Mouse (Mus musculus) hindbrain, embryonic 15.5 days (tissue): ENCODE results near the gene Chst5. TPM values are rescaled to one million over a fixed set of nuclear protein-coding genes. Genes with fewer than 3 reads are reported as not detected.
"Not testable (repeated sequence)": the region's sequence is repeated elsewhere in the genome, so short reads cannot be mapped to it uniquely, and the experiment has no call there.

Source experiments
- ATAC-seq: fragments of 200-750 bp; cut with Nextera tagmentation; 2 replicates; pipeline ENCODE4 v1.8.0; 2017; ENCODE audit warnings: low read depth, moderate number of reproducible peaks, moderate TSS enrichment; ENCODE audit not compliant: low FRiP score
- H3K27ac ChIP-seq: fragments of 300-500 bp; sonication (generic); replicated peaks from 2 replicates; pipeline ENCODE4 v1.5.1; 2015; ENCODE audit warnings: mild to moderate bottlenecking, inconsistent platforms
- H3K27me3 ChIP-seq: fragments of 300-500 bp; sonication (generic); 2 replicates; pipeline ENCODE4 v1.6.1; 2015; ENCODE audit warnings: control low read depth, inconsistent platforms
- H3K36me3 ChIP-seq: fragments of 300-500 bp; sonication (generic); 2 replicates; pipeline ENCODE4 v1.6.1; 2015; ENCODE audit warnings: control low read depth, inconsistent platforms
- H3K4me1 ChIP-seq: fragments of 300-500 bp; sonication (generic); replicated peaks from 2 replicates; pipeline ENCODE4 v1.6.1; 2015; ENCODE audit warnings: control low read depth, inconsistent platforms
- H3K4me2 ChIP-seq: fragments of 300-500 bp; sonication (generic); 2 replicates; pipeline ENCODE4 v1.6.1; 2015; ENCODE audit warnings: moderate library complexity, mild to moderate bottlenecking, inconsistent platforms
- H3K4me3 ChIP-seq: fragments of 300-500 bp; sonication (generic); 2 replicates; pipeline ENCODE4 v1.5.1; 2015; ENCODE audit warnings: mild to moderate bottlenecking, inconsistent platforms
- H3K9ac ChIP-seq: fragments of 300-500 bp; sonication (generic); 2 replicates; pipeline ENCODE4 v1.6.1; 2015; ENCODE audit warnings: inconsistent platforms
- H3K9me3 ChIP-seq: fragments of 300-500 bp; sonication (generic); 2 replicates; pipeline ENCODE4 v1.6.1; 2016; ENCODE audit warnings: control low read depth, inconsistent platforms
- WGBS: fragments of 180-500 bp; shearing (Covaris S2); methylation state at CpG from one replicate; pipeline ENCODE4 v1.1.7; 2015; 5-methylcytosine and 5-hydroxymethylcytosine counted together
- polyA plus RNA-seq: library from polyadenylated mRNA; unstranded; fragments of >200 nt; fragmentation: Nextera tagmentation; extraction: Ambion mirVana; gene quantifications from 2 replicates; pipeline ENCODE4 v1.2.1, GENCODE M21; 2015

Chst5 gene
- polyA plus RNA-seq, 1 experiment from 2014 or later = 3.2 TPM

- H3K36me3 ChIP-seq = peaks cover 7% of the 10 kb centered on the region; the same call in 1 of the 2 replicates
- H3K4me3 ChIP-seq = no peak overlapping the region
- H3K9ac ChIP-seq = no peak overlapping the region
- H3K4me2 ChIP-seq = no peak overlapping the region
- H3K27me3 ChIP-seq = no peaks in the 10 kb centered on the region
- no peaks in the 10 kb centered on the region for H3K4me1 ChIP-seq
- no peak for ATAC-seq
- 93% methylated on average over 8 of the region's 8 CpGs for WGBS
- H3K9me3 ChIP-seq = no peaks in the 10 kb centered on the region
- H3K27ac ChIP-seq = no peak overlapping the region
Observed at GRCm38 (mm10) chr8:111865130-111865852, 45.0 kb downstream of the Chst5 start.

DNA sequence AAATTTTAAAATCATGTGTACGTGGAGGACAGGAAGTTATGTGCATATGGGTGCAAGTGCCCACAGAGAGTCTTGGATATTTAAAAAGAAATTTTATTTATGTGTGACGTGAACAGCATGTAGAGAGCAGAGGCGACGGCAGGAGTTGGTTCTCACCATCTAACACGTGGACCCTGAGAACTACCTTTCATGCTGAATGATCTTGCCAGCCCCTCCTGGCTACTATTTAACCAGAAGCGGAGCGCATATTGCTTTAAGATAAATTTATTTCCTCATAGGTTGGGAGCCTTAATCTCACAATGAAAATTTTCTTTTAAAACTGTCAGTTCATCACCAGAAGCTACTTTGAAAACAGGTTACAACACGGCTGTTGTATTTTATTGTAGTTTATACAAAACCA is 45.6 kb downstream of the Chst5 start:
- H3K9me3 ChIP-seq = no peaks in the 10 kb centered on the region
- 94% methylated on average over 8 of the region's 8 CpGs for WGBS
- H3K4me2 ChIP-seq = no peak overlapping the region
- H3K36me3 ChIP-seq = peaks cover 7% of the 10 kb centered on the region; the same call in 1 of the 2 replicates
- no peak overlapping the region for H3K27ac ChIP-seq
- no peak for ATAC-seq
- no peak overlapping the region for H3K4me3 ChIP-seq
- no peak overlapping the region for H3K9ac ChIP-seq
- no peaks in the 10 kb centered on the region for H3K27me3 ChIP-seq
- H3K4me1 ChIP-seq = no peaks in the 10 kb centered on the region

GRCm38 (mm10) chr8:111863280-111863679 is 47.0 kb downstream of the Chst5 start:
- Histone ChIP-seq H3K4me1 (no peaks in the 10 kb centered on the region), H3K9me3 (no peaks in the 10 kb centered on the region), H3K9ac (no peak overlapping the region), H3K36me3 (peaks cover 7% of the 10 kb centered on the region; the same call in 1 of the 2 replicates), H3K4me3 (no peak overlapping the region), H3K27ac (no peak overlapping the region), H3K27me3 (no peaks in the 10 kb centered on the region), H3K4me2 (no peak overlapping the region)
- WGBS = 90% methylated on average over 4 of the region's 4 CpGs
- no peak for ATAC-seq

DNA sequence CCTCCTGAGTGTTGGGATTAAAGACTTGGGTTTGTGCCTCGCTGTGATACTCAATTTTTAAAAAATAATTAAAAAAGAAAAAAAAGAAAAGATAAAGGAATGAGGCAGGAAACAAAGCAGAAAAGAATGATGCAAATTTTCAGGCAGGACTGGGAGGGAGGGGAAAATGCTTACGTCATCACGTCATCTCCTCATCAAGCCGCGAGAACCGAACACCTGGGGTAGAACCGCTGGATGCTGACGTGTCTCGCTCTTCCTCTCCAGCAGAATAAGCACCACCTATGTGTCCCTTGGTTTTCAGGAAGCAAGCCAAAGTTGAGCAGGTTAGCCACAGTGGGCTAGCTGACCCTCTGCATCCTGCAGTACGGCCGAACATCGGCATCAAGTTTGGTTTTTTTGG is 54.3 kb downstream of the Chst5 start:
- Histone ChIP-seq H3K9me3 (no peaks in the 10 kb centered on the region), H3K4me3 (no peak overlapping the region), H3K4me2 (no peak overlapping the region), H3K27ac (no peak overlapping the region), H3K4me1 (peaks cover 23% of the 10 kb centered on the region), H3K9ac (no peak overlapping the region), H3K36me3 (no peaks in the 10 kb centered on the region), H3K27me3 (no peaks in the 10 kb centered on the region)
- 90% methylated on average over 12 of the region's 12 CpGs for WGBS
- ATAC-seq = no peak

DNA sequence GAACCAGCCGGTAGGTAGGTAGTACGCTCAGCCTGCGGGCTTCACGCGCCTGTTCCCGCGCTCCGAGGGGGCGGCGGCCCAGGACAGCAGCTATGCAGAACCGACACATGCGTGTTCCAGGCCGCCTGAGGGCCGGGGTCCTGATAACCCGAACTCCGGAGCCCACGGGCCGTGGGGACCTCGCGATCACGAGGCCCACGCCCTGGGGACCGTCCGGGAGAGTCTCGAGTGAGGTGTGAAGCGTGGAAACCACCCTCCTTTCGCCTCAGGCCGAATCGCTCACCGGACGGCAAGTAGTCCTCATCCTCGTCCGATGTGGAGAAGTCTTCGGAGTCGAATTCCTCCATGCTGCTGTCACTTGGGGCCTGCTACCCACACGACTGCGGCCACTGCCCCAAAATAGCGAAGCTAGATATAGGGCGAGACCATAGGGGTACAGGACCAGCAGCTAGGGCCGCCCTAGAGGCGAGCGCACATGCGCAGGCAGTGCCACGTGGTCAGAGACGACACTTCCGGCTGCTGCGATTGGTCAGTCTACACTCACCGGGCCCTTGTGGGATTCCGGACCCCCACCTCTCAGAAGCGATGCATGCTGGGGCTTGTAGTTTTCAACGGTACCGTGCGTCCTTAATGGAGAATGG is 56.3 kb downstream of the Chst5 start, which contains the start of gene Cfdp1:
TSS of gene Cfdp1 (minus strand) at position 431 of the 641 bp plus-strand sequence.
- H3K27me3 ChIP-seq = no peaks in the 10 kb centered on the region
- no peaks in the 10 kb centered on the region for H3K36me3 ChIP-seq
- H3K4me1 ChIP-seq = peaks cover 26% of the 10 kb centered on the region
- peak within 1 kb of the TSS; percentile 92 for H3K4me3 ChIP-seq
- H3K9ac ChIP-seq = peak within 1 kb of the TSS; percentile 85
- WGBS = under 1% methylated on average over 53 of the region's 53 CpGs
- peak within 1 kb of the TSS; percentile 84 for H3K4me2 ChIP-seq
- no peaks in the 10 kb centered on the region for H3K9me3 ChIP-seq
- 0 out of 2 replicates have a peak within 1 kb of the TSS, but pooled peaks have one; percentile 28 for H3K27ac ChIP-seq
- peak; percentile 100 for ATAC-seq

- not testable (repeated sequence) for H3K27ac ChIP-seq, H3K36me3 ChIP-seq, H3K9me3 ChIP-seq, ATAC-seq, H3K27me3 ChIP-seq
- Histone ChIP-seq H3K4me1 (peaks cover 26% of the 10 kb centered on the region), H3K9ac (peak overlapping the region; percentile 85), H3K4me2 (peak overlapping the region; percentile 84), H3K4me3 (peak overlapping the region; percentile 92)
- WGBS = 58% methylated on average over 12 of the region's 12 CpGs
Observed at GRCm38 (mm10) chr8:111853219-111853618, 57.0 kb downstream of the Chst5 start.

- H3K9ac ChIP-seq = no peak overlapping the region
- no peak for ATAC-seq
- H3K9me3 ChIP-seq = no peaks in the 10 kb centered on the region
- WGBS = 94% methylated on average over 6 of the region's 6 CpGs
- H3K27ac ChIP-seq = no peak overlapping the region
- H3K4me1 ChIP-seq = peaks cover 11% of the 10 kb centered on the region
- H3K27me3 ChIP-seq = no peaks in the 10 kb centered on the region
- no peak overlapping the region for H3K4me3 ChIP-seq
- no peak overlapping the region for H3K4me2 ChIP-seq
- H3K36me3 ChIP-seq = peaks cover 14% of the 10 kb centered on the region
Observed at GRCm38 (mm10) chr8:111846746-111847145, 63.5 kb downstream of the Chst5 start.

Other genes with a start within 250 kb of the Chst5 start
- 1.00 and 1.9 TPM in 2 replicates for gene Ctrb1, start 219.4 kb downstream of the Chst5 start, polyA plus RNA-seq
- gene Bcar1, start 166.6 kb downstream of the Chst5 start, polyA plus RNA-seq = 46.5 and 54.2 TPM in 2 replicates
- gene Cfdp1, start 56.2 kb downstream of the Chst5 start, polyA plus RNA-seq = 201 TPM in 2 replicates
- 4.3 and 4.9 TPM in 2 replicates for gene Tmem170, start 33.7 kb downstream of the Chst5 start, polyA plus RNA-seq
- 17.6 and 18.9 TPM in 2 replicates for gene Tmem231, start 23.4 kb upstream of the Chst5 start, polyA plus RNA-seq
- gene Gabarapl2, start 30.3 kb upstream of the Chst5 start, polyA plus RNA-seq = 431 and 452 TPM in 2 replicates
- 7.8 and 8.0 TPM in 2 replicates for gene Adat1, start 81.9 kb upstream of the Chst5 start, polyA plus RNA-seq
- 158 and 168 TPM in 2 replicates for gene Kars, start 100.9 kb upstream of the Chst5 start, polyA plus RNA-seq
- 63.9 and 68.4 TPM in 2 replicates for gene Terf2ip, start 101.0 kb upstream of the Chst5 start, polyA plus RNA-seq
- 0.69 and 0.79 TPM in 2 replicates for gene Gm6793, start 104.6 kb upstream of the Chst5 start, polyA plus RNA-seq